Mouse (Mus musculus): ENCODE results near the gene E2f3. TPM values are rescaled to one million over a fixed set of nuclear protein-coding genes. Genes with fewer than 3 reads are reported as not detected.
A peak's percentile ranks its signal among the peaks of the same experiment; 100 is the strongest.

E2f3 gene
- polyA plus RNA-seq (2015; fragmentation: Nextera tagmentation; extraction: Ambion mirVana) = 4.7 and 4.9 TPM in 2 replicates

GRCm38 (mm10) chr13:29985855-29986755, at the start of gene E2f3:
E2f3 (minus strand) TSS chr13:29986063.
- no peaks in the 10 kb centered on the region for H3K9me3 ChIP-seq
- under 1% methylated on average over 45 of the region's 45 CpGs for WGBS
- H3K36me3 ChIP-seq (replicated peaks) = no peaks in the 10 kb centered on the region
- peak within 1 kb of the TSS; percentile 100 for H3K4me2 ChIP-seq
- peak within 1 kb of the TSS; percentile 97 for H3K4me3 ChIP-seq
- H3K27ac ChIP-seq = peak within 1 kb of the TSS; percentile 83
- H3K27me3 ChIP-seq (replicated peaks) = no peaks in the 10 kb centered on the region; the same call in 1 of the 2 replicates
- peak within 1 kb of the TSS; percentile 92 for H3K9ac ChIP-seq
- ATAC-seq (replicated peaks) = peak; percentile 99
- H3K4me1 ChIP-seq = peaks cover 24% of the 10 kb centered on the region

- ATAC-seq (replicated peaks) = no peak
These were observed 48.7 kb upstream of the E2f3 start for GRCm38 (mm10) chr13:30034540-30034939.

GRCm38 (mm10) chr13:30031684-30032335, 45.9 kb upstream of the E2f3 start:
- Histone ChIP-seq H3K36me3 (replicated peaks) (no peaks in the 10 kb centered on the region), H3K4me2 (no peak overlapping the region), H3K9ac (no peak overlapping the region), H3K27ac (no peak overlapping the region), H3K27me3 (replicated peaks) (no peaks in the 10 kb centered on the region), H3K9me3 (no peaks in the 10 kb centered on the region), H3K4me1 (no peaks in the 10 kb centered on the region), H3K4me3 (no peak overlapping the region)
- no peak for ATAC-seq (replicated peaks)
- 87% methylated on average over 13 of the region's 13 CpGs for WGBS

More at GRCm38 (mm10) chr13:30034540-30034939, 48.7 kb upstream of the E2f3 start:
- Histone ChIP-seq H3K27me3 (replicated peaks) (no peaks in the 10 kb centered on the region), H3K4me3 (no peak overlapping the region), H3K4me1 (no peaks in the 10 kb centered on the region), H3K9ac (no peak overlapping the region), H3K36me3 (replicated peaks) (no peaks in the 10 kb centered on the region), H3K9me3 (no peaks in the 10 kb centered on the region), H3K27ac (no peak overlapping the region), H3K4me2 (no peak overlapping the region)
- WGBS = 89% methylated on average over 5 of the region's 5 CpGs

GRCm38 (mm10) chr13:30027841-30028240, 42.0 kb upstream of the E2f3 start:
- Histone ChIP-seq H3K4me1 (no peaks in the 10 kb centered on the region), H3K36me3 (replicated peaks) (no peaks in the 10 kb centered on the region)
- WGBS = 89% methylated on average over 3 of the region's 3 CpGs

GRCm38 (mm10) chr13:30022487-30022886, 36.6 kb upstream of the E2f3 start:
- 68% methylated on average over 2 of the region's 2 CpGs for WGBS
- no peak for ATAC-seq (replicated peaks)
- no peaks in the 10 kb centered on the region for H3K4me1 ChIP-seq
- H3K4me2 ChIP-seq = no peak overlapping the region
- no peak overlapping the region for H3K27ac ChIP-seq
- H3K4me3 ChIP-seq = no peak overlapping the region
- H3K9me3 ChIP-seq = no peaks in the 10 kb centered on the region
- no peaks in the 10 kb centered on the region for H3K27me3 ChIP-seq (replicated peaks)
- H3K36me3 ChIP-seq (replicated peaks) = no peaks in the 10 kb centered on the region
- H3K9ac ChIP-seq = no peak overlapping the region

More at GRCm38 (mm10) chr13:30027841-30028240, 42.0 kb upstream of the E2f3 start:
- H3K9me3 ChIP-seq = no peaks in the 10 kb centered on the region
- H3K9ac ChIP-seq = no peak overlapping the region
- H3K27ac ChIP-seq = no peak overlapping the region
- H3K27me3 ChIP-seq (replicated peaks) = no peaks in the 10 kb centered on the region
- no peak overlapping the region for H3K4me2 ChIP-seq
- no peak for ATAC-seq (replicated peaks)
- no peak overlapping the region for H3K4me3 ChIP-seq

GRCm38 (mm10) chr13:30018573-30018972, 32.7 kb upstream of the E2f3 start:
- no peak overlapping the region for H3K27ac ChIP-seq
- H3K27me3 ChIP-seq (replicated peaks) = no peaks in the 10 kb centered on the region
- H3K9me3 ChIP-seq = no peaks in the 10 kb centered on the region
- H3K36me3 ChIP-seq (replicated peaks) = no peaks in the 10 kb centered on the region
- H3K4me1 ChIP-seq = no peaks in the 10 kb centered on the region
- no peak overlapping the region for H3K4me2 ChIP-seq
- H3K4me3 ChIP-seq = no peak overlapping the region
- 83% methylated on average over 2 of the region's 2 CpGs for WGBS
- no peak overlapping the region for H3K9ac ChIP-seq
- ATAC-seq (replicated peaks) = no peak

- no peak for ATAC-seq (replicated peaks)
- Histone ChIP-seq H3K27me3 (replicated peaks) (no peaks in the 10 kb centered on the region), H3K9me3 (no peaks in the 10 kb centered on the region), H3K4me2 (no peak overlapping the region), H3K4me3 (no peak overlapping the region), H3K36me3 (replicated peaks) (no peaks in the 10 kb centered on the region), H3K4me1 (no peaks in the 10 kb centered on the region), H3K9ac (no peak overlapping the region), H3K27ac (no peak overlapping the region)
- WGBS = 90% methylated on average over 7 of the region's 7 CpGs
These were observed 31.7 kb upstream of the E2f3 start for GRCm38 (mm10) chr13:30017611-30018010.

- Histone ChIP-seq H3K27ac (no peak overlapping the region), H3K4me3 (no peak overlapping the region), H3K4me1 (no peaks in the 10 kb centered on the region), H3K4me2 (no peak overlapping the region), H3K27me3 (replicated peaks) (no peaks in the 10 kb centered on the region), H3K9ac (no peak overlapping the region), H3K9me3 (no peaks in the 10 kb centered on the region), H3K36me3 (replicated peaks) (no peaks in the 10 kb centered on the region)
- WGBS = 95% methylated on average over 8 of the region's 8 CpGs
- no peak for ATAC-seq (replicated peaks)
These were observed 28.7 kb upstream of the E2f3 start for GRCm38 (mm10) chr13:30014576-30014975.

- no peaks in the 10 kb centered on the region for H3K27me3 ChIP-seq (replicated peaks)
- no peak for ATAC-seq (replicated peaks)
- H3K27ac ChIP-seq = no peak overlapping the region
- H3K9me3 ChIP-seq = no peaks in the 10 kb centered on the region
- 80% methylated on average over 6 of the region's 6 CpGs for WGBS
- no peak overlapping the region for H3K9ac ChIP-seq
- H3K4me1 ChIP-seq = no peaks in the 10 kb centered on the region
- no peaks in the 10 kb centered on the region for H3K36me3 ChIP-seq (replicated peaks)
- no peak overlapping the region for H3K4me3 ChIP-seq
- no peak overlapping the region for H3K4me2 ChIP-seq
These were observed 26.4 kb upstream of the E2f3 start for GRCm38 (mm10) chr13:30012226-30012625.

- H3K27ac ChIP-seq = no peak overlapping the region
- no peak overlapping the region for H3K9ac ChIP-seq
- no peak overlapping the region for H3K4me2 ChIP-seq
- no peaks in the 10 kb centered on the region for H3K4me1 ChIP-seq
- no peak overlapping the region for H3K4me3 ChIP-seq
- H3K9me3 ChIP-seq = no peaks in the 10 kb centered on the region
- ATAC-seq (replicated peaks) = no peak
- H3K36me3 ChIP-seq (replicated peaks) = no peaks in the 10 kb centered on the region
- 80% methylated on average over 3 of the region's 3 CpGs for WGBS
- no peaks in the 10 kb centered on the region for H3K27me3 ChIP-seq (replicated peaks)
These were observed 22.9 kb upstream of the E2f3 start for GRCm38 (mm10) chr13:30008738-30009137.

- Histone ChIP-seq H3K9ac (no peak overlapping the region), H3K4me2 (no peak overlapping the region), H3K4me3 (no peak overlapping the region), H3K36me3 (replicated peaks) (no peaks in the 10 kb centered on the region), H3K27me3 (replicated peaks) (no peaks in the 10 kb centered on the region), H3K4me1 (no peaks in the 10 kb centered on the region), H3K27ac (no peak overlapping the region), H3K9me3 (no peaks in the 10 kb centered on the region)
- no peak for ATAC-seq (replicated peaks)
- 93% methylated on average over 3 of the region's 3 CpGs for WGBS
These were observed 19.6 kb upstream of the E2f3 start for GRCm38 (mm10) chr13:30005422-30005821.

- Histone ChIP-seq H3K9ac (no peak overlapping the region), H3K4me2 (no peak overlapping the region), H3K4me1 (no peaks in the 10 kb centered on the region), H3K27ac (no peak overlapping the region), H3K4me3 (no peak overlapping the region), H3K27me3 (replicated peaks) (no peaks in the 10 kb centered on the region), H3K36me3 (replicated peaks) (no peaks in the 10 kb centered on the region), H3K9me3 (no peaks in the 10 kb centered on the region)
- WGBS = 97% methylated on average over 5 of the region's 5 CpGs
- no peak for ATAC-seq (replicated peaks)
These were observed 19.0 kb upstream of the E2f3 start for GRCm38 (mm10) chr13:30004849-30005248.

All from midbrain, embryonic 15.5 days (tissue).